ENCODE assay signal across 10 mouse cellular contexts in genomic region chr4:94803187-94803586, GRCm38 (mm10).
DNase-seq lines count a peak whose midpoint lies in the region; ATAC-seq and TF ChIP-seq lines count a peak whose summit lies in the region.
"Had no signal": no experiment of that assay in that cellular context is flagged by ENCODE, and none has a peak within 500 bp of the region (broad histone marks: within the 10 kb centered on the region; RNA-seq: fewer than 3 reads in every experiment).

No protein-coding gene starts in this region.

- 62% methylated on average over 1 of the region's 1 CpGs for WGBS in embryonic facial prominence, embryonic 14.5 days
- 76% methylated on average over 1 of the region's 1 CpGs for WGBS in embryonic facial prominence, embryonic 10.5 days

- H3K36me3 ChIP-seq in embryonic facial prominence, embryonic 14.5 days (ENCODE audit: control insufficient read depth, insufficient read depth, low read length): no peaks in the 10 kb centered on the region
- H3K36me3 ChIP-seq in embryonic facial prominence, embryonic 10.5 days (replicated peaks): no peaks in the 10 kb centered on the region
- H3K36me3 ChIP-seq: limb, embryonic 13.5 days had no signal

- H3K27ac ChIP-seq in embryonic facial prominence, embryonic 14.5 days (replicated peaks; ENCODE audit: low read depth, low read length): no peak overlapping the region
- no peak overlapping the region for H3K27ac ChIP-seq in embryonic facial prominence, embryonic 10.5 days (replicated peaks)
- H3K27ac ChIP-seq in gastrocnemius, adult 2 months: peak overlapping the region; percentile 13; the same call in 1 of the 2 replicates
- H3K27ac ChIP-seq: limb, embryonic 13.5 days had no signal

- H3K4me2 ChIP-seq in embryonic facial prominence, embryonic 14.5 days (ENCODE audit: low read depth, low read length): no peak overlapping the region
- H3K4me2 ChIP-seq: limb, embryonic 13.5 days had no signal

- no peak for TF ChIP-seq CTCF in gastrocnemius, adult 2 months (IDR thresholded peaks at IDR 0.05)

- no peaks in the 10 kb centered on the region for H3K9me3 ChIP-seq in embryonic facial prominence, embryonic 14.5 days (ENCODE audit: control insufficient read depth, low read length)
- no peaks in the 10 kb centered on the region for H3K9me3 ChIP-seq in embryonic facial prominence, embryonic 10.5 days
- H3K9me3 ChIP-seq: limb, embryonic 13.5 days had no signal

- no peak for ATAC-seq in embryonic facial prominence, embryonic 14.5 days (ENCODE audit: low read depth)
- ATAC-seq: forebrain, postnatal 0 days had no signal

- no peak overlapping the region for H3K9ac ChIP-seq in embryonic facial prominence, embryonic 14.5 days (ENCODE audit: low read depth, low read length)
- H3K9ac ChIP-seq: forebrain, postnatal 0 days; limb, embryonic 13.5 days had no signal

- H3K27me3 ChIP-seq in embryonic facial prominence, embryonic 14.5 days (replicated peaks; ENCODE audit: control insufficient read depth, insufficient read depth, low read length): no peaks in the 10 kb centered on the region
- H3K27me3 ChIP-seq in embryonic facial prominence, embryonic 10.5 days (replicated peaks; ENCODE audit: low read depth, poor library complexity, severe bottlenecking): no peaks in the 10 kb centered on the region
- H3K27me3 ChIP-seq: limb, embryonic 13.5 days had no signal

- no peak overlapping the region for H3K4me3 ChIP-seq in embryonic facial prominence, embryonic 14.5 days (ENCODE audit: low read depth, low read length)
- no peak overlapping the region for H3K4me3 ChIP-seq in embryonic facial prominence, embryonic 10.5 days
- H3K4me3 ChIP-seq in gastrocnemius, adult 2 months: no peak overlapping the region
- H3K4me3 ChIP-seq: limb, embryonic 13.5 days had no signal

- intact Hi-C loops in gastrocnemius, adult 2 months (cut with DNase I): no loop called here
- intact Hi-C loops in heart, postnatal 14 days (cut with DNase I): no loop called here

- DNase-seq in embryonic facial prominence, embryonic 14.5 days (ENCODE audit: low spot score): peak; percentile 54
- no peak for DNase-seq in embryonic facial prominence, embryonic 10.5 days (ENCODE audit: low spot score)
- peak; percentile 82 for DNase-seq in 3T3-L1 (ENCODE audit: low read depth, low spot score)
- DNase-seq in gastrocnemius, adult 2 months: peak; percentile 59
- DNase-seq in heart, postnatal 14 days: peak; percentile 69 to 70
- no peak for DNase-seq in embryo, embryonic 9.5 days (ENCODE audit: extremely low spot score)
- no peak for DNase-seq in yolk sac, embryonic 10.5 days (ENCODE audit: low spot score)
- no peak for DNase-seq in kidney, adult 9 months
- DNase-seq: forebrain, postnatal 0 days had no signal

- H3K4me1 ChIP-seq in embryonic facial prominence, embryonic 14.5 days (ENCODE audit: control insufficient read depth, insufficient read depth, low read length): no peaks in the 10 kb centered on the region
- H3K4me1 ChIP-seq in embryonic facial prominence, embryonic 10.5 days: no peaks in the 10 kb centered on the region
- H3K4me1 ChIP-seq: limb, embryonic 13.5 days had no signal

Comparison
In these comparisons a context has a peak if more than half of its experiments do, and no peak if none do; other contexts are left out.
1. DNase-seq: peak in embryonic facial prominence, embryonic 14.5 days (single experiment), 3T3-L1 (single experiment), gastrocnemius, adult 2 months (single experiment) and heart, postnatal 14 days (2 of 2); none in embryonic facial prominence, embryonic 10.5 days (single experiment), embryo, embryonic 9.5 days (single experiment), yolk sac, embryonic 10.5 days (single experiment) and kidney, adult 9 months (single experiment).